Mouse (Mus musculus): ENCODE measurements around the gene Dstyk. TPM values are rescaled to one million over a fixed set of nuclear protein-coding genes. Genes with fewer than 3 reads are reported as not detected.

Gene Dstyk
- total and polyA plus RNA-seq, 2 experiments from 2014 or later = 6.7 to 37.6 TPM

- no peak overlapping the region for H3K27ac ChIP-seq (ENCODE audit: low read depth)
- no peak overlapping the region for H3K4me3 ChIP-seq (ENCODE audit: low read depth, low read length)
- no peak for ATAC-seq (ENCODE audit: insufficient read depth, low read depth)
- no peak overlapping the region for H3K9ac ChIP-seq (replicated peaks; ENCODE audit: low read depth, low read length)
- H3K9me3 ChIP-seq (replicated peaks; ENCODE audit: control insufficient read depth, low read length) = no peaks in the 10 kb centered on the region
- H3K27me3 ChIP-seq (ENCODE audit: control insufficient read depth, insufficient read depth, low read length) = 0 out of 2 replicates have a peak, but pooled peaks cover 9% of the 10 kb centered on the region
- TF ChIP-seq CTCF (IDR thresholded peaks at IDR 0.05; ENCODE audit: low read depth) (no peak), EP300 (IDR thresholded peaks at IDR 0.05; ENCODE audit: low read depth) (no peak)
- H3K36me3 ChIP-seq (replicated peaks; ENCODE audit: control insufficient read depth, insufficient read depth, low read length) = peaks cover 12% of the 10 kb centered on the region
- H3K4me2 ChIP-seq (ENCODE audit: low read depth, low read length) = no peak overlapping the region
- H3K4me1 ChIP-seq (ENCODE audit: control insufficient read depth, insufficient read depth) = no peaks in the 10 kb centered on the region
- 69% methylated on average over 8 of the region's 8 CpGs for WGBS
- DNase-seq (ENCODE audit: low spot score) = no peak
These were observed 94.8 kb downstream of the Dstyk start for GRCm38 (mm10) chr1:132512106-132512505.

- H3K27ac ChIP-seq (ENCODE audit: low read depth) = no peak overlapping the region
- no peak overlapping the region for H3K9ac ChIP-seq (replicated peaks; ENCODE audit: low read depth, low read length)
- H3K4me3 ChIP-seq (ENCODE audit: low read depth, low read length) = no peak overlapping the region
- no peak for ATAC-seq (ENCODE audit: insufficient read depth, low read depth)
- H3K9me3 ChIP-seq (replicated peaks; ENCODE audit: control insufficient read depth, low read length) = no peaks in the 10 kb centered on the region
- 82% methylated on average over 12 of the region's 12 CpGs for WGBS
- TF ChIP-seq CTCF (IDR thresholded peaks at IDR 0.05; ENCODE audit: low read depth) = no peak
- no peak for TF ChIP-seq EP300 (IDR thresholded peaks at IDR 0.05; ENCODE audit: low read depth)
- H3K27me3 ChIP-seq (ENCODE audit: control insufficient read depth, insufficient read depth, low read length) = 0 out of 2 replicates have a peak, but pooled peaks cover 9% of the 10 kb centered on the region
- H3K36me3 ChIP-seq (replicated peaks; ENCODE audit: control insufficient read depth, insufficient read depth, low read length) = no peaks in the 10 kb centered on the region
- no peak for DNase-seq (ENCODE audit: low spot score)
- no peak overlapping the region for H3K4me2 ChIP-seq (ENCODE audit: low read depth, low read length)
- H3K4me1 ChIP-seq (ENCODE audit: control insufficient read depth, insufficient read depth) = no peaks in the 10 kb centered on the region
These were observed 98.0 kb downstream of the Dstyk start for GRCm38 (mm10) chr1:132515339-132515738.

Other genes starting within 250 kb of the Dstyk start
- not detected in 2 replicates for gene Lemd1, start 226.1 kb upstream of the Dstyk start, total RNA-seq (2014; rRNA removed; ENCODE audit: low replicate concordance)
- not detected in 2 replicates for gene Lemd1, start 226.1 kb upstream of the Dstyk start, polyA plus RNA-seq (2015; fragmentation: Nextera tagmentation; extraction: Ambion mirVana)
- gene AC124108.1, start 226.1 kb upstream of the Dstyk start, total RNA-seq (2014; rRNA removed; ENCODE audit: low replicate concordance) = 0.39 TPM in 1 of 2 replicates, not detected in the other
- not detected in 2 replicates for gene AC124108.1, start 226.1 kb upstream of the Dstyk start, polyA plus RNA-seq (2015; fragmentation: Nextera tagmentation; extraction: Ambion mirVana)
- not detected in 2 replicates for gene Gm10188, start 187.8 kb upstream of the Dstyk start, total RNA-seq (2014; rRNA removed; ENCODE audit: low replicate concordance)
- gene Gm10188, start 187.8 kb upstream of the Dstyk start, polyA plus RNA-seq (2015; fragmentation: Nextera tagmentation; extraction: Ambion mirVana) = not detected in 2 replicates
- gene Klhdc8a, start 118.9 kb upstream of the Dstyk start, total RNA-seq (2014; rRNA removed; ENCODE audit: low replicate concordance) = 0.12 and 2.3 TPM in 2 replicates
- 0.68 and 0.95 TPM in 2 replicates for gene Klhdc8a, start 118.9 kb upstream of the Dstyk start, polyA plus RNA-seq (2015; fragmentation: Nextera tagmentation; extraction: Ambion mirVana)
- 0.76 and 2.6 TPM in 2 replicates for gene Nuak2, start 101.4 kb upstream of the Dstyk start, total RNA-seq (2014; rRNA removed; ENCODE audit: low replicate concordance)
- 2.0 and 2.2 TPM in 2 replicates for gene Nuak2, start 101.4 kb upstream of the Dstyk start, polyA plus RNA-seq (2015; fragmentation: Nextera tagmentation; extraction: Ambion mirVana)
- 19.9 and 20.4 TPM in 2 replicates for gene Tmcc2, start 26.3 kb upstream of the Dstyk start, total RNA-seq (2014; rRNA removed; ENCODE audit: low replicate concordance)
- 4.6 and 6.5 TPM in 2 replicates for gene Tmcc2, start 26.3 kb upstream of the Dstyk start, polyA plus RNA-seq (2015; fragmentation: Nextera tagmentation; extraction: Ambion mirVana)
- 21.6 and 35.3 TPM in 2 replicates for gene Rbbp5, start 59.8 kb downstream of the Dstyk start, total RNA-seq (2014; rRNA removed; ENCODE audit: low replicate concordance)
- 15.8 and 17.8 TPM in 2 replicates for gene Rbbp5, start 59.8 kb downstream of the Dstyk start, polyA plus RNA-seq (2015; fragmentation: Nextera tagmentation; extraction: Ambion mirVana)
- 0.23 and 3.5 TPM in 2 replicates for gene Tmem81, start 88.7 kb downstream of the Dstyk start, total RNA-seq (2014; rRNA removed; ENCODE audit: low replicate concordance)
- gene Tmem81, start 88.7 kb downstream of the Dstyk start, polyA plus RNA-seq (2015; fragmentation: Nextera tagmentation; extraction: Ambion mirVana) = 0.20 and 0.51 TPM in 2 replicates
- 1.4 and 4.4 TPM in 2 replicates for gene Cntn2, start 125.7 kb downstream of the Dstyk start, total RNA-seq (2014; rRNA removed; ENCODE audit: low replicate concordance)
- 0.52 and 1.0 TPM in 2 replicates for gene Cntn2, start 125.7 kb downstream of the Dstyk start, polyA plus RNA-seq (2015; fragmentation: Nextera tagmentation; extraction: Ambion mirVana)

All from heart, postnatal 0 days (tissue).